Mouse (Mus musculus) mesoderm, embryonic 11.5 days (tissue): ENCODE measurements around the gene Mafb.

Experiments
- DNase-seq: peaks from one replicate; pipeline ENCODE4 v3.0.0-alpha.2; 2012; ENCODE audit warnings: low read depth, low spot score

Mafb gene

GRCm38 (mm10) chr2:160366980-160367338 lies at the start of gene Mafb:
Gene Mafb, minus strand, starts transcription at chr2:160367065.
- DNase-seq, result peak; percentile 94

- DNase-seq, result no peak
Measured at GRCm38 (mm10) chr2:160415161-160415560, 48.3 kb upstream of the Mafb start.

GRCm38 (mm10) chr2:160414736-160415135 lies 47.9 kb upstream of the Mafb start:
- no peak for DNase-seq

- DNase-seq, result peak; percentile 40
Measured at GRCm38 (mm10) chr2:160413982-160414381, 47.1 kb upstream of the Mafb start.

GRCm38 (mm10) chr2:160413055-160413454 lies 46.2 kb upstream of the Mafb start:
- DNase-seq, result peak; percentile 47

- no peak for DNase-seq
Measured at GRCm38 (mm10) chr2:160411431-160411830, 44.6 kb upstream of the Mafb start.

GRCm38 (mm10) chr2:160407720-160408119 lies 40.9 kb upstream of the Mafb start:
- DNase-seq, result no peak

- DNase-seq, result no peak
Measured at GRCm38 (mm10) chr2:160397747-160398146, 30.9 kb upstream of the Mafb start.

GRCm38 (mm10) chr2:160394735-160395134 lies 27.9 kb upstream of the Mafb start:
- no peak for DNase-seq

GRCm38 (mm10) chr2:160392648-160393047 lies 25.8 kb upstream of the Mafb start:
- no peak for DNase-seq

- no peak for DNase-seq
Measured at GRCm38 (mm10) chr2:160388596-160388995, 21.7 kb upstream of the Mafb start.

GRCm38 (mm10) chr2:160383418-160383817 lies 16.6 kb upstream of the Mafb start:
- DNase-seq, result no peak

- DNase-seq, result no peak
Measured at GRCm38 (mm10) chr2:160378271-160378670, 11.4 kb upstream of the Mafb start.

GRCm38 (mm10) chr2:160376236-160376635 lies 9.4 kb upstream of the Mafb start:
- no peak for DNase-seq

- no peak for DNase-seq
Measured at GRCm38 (mm10) chr2:160369653-160370420, 3.0 kb upstream of the Mafb start.

- no peak for DNase-seq
Measured at GRCm38 (mm10) chr2:160368422-160369357, 1.8 kb upstream of the Mafb start.

- peak; percentile 93 for DNase-seq
Measured at GRCm38 (mm10) chr2:160367448-160368208, 763 bp upstream of the Mafb start.

- DNase-seq, result no peak
Measured at GRCm38 (mm10) chr2:160366111-160366979, 520 bp downstream of the Mafb start.

GRCm38 (mm10) chr2:160365107-160365911 lies 1.6 kb downstream of the Mafb start:
- no peak for DNase-seq

GRCm38 (mm10) chr2:160364666-160365065 lies 2.2 kb downstream of the Mafb start:
- DNase-seq, result no peak
